Mouse (Mus musculus): Measurements from ENCODE around the gene Vmn1r129.
"Not testable (repeated sequence)": the region's sequence is repeated elsewhere in the genome, so short reads cannot be mapped to it uniquely, and the experiment has no call there.

Vmn1r129 gene

GRCm38 (mm10) chr7:21361191-21361590, at the start of gene Vmn1r129:
TSS of gene Vmn1r129 (minus strand) at chr7:21361291.
- DNase-seq: not testable (repeated sequence)

GRCm38 (mm10) chr7:21349073-21349472, 12.0 kb downstream of the Vmn1r129 start, which contains the start of gene Vmn1r128:
TSS of gene Vmn1r128 (plus strand) at chr7:21349373.
- DNase-seq: not testable (repeated sequence)

GRCm38 (mm10) chr7:21319761-21320160, 41.3 kb downstream of the Vmn1r129 start, which contains the start of gene Vmn1r127:
TSS of gene Vmn1r127 (minus strand) at chr7:21319861.
- DNase-seq: not testable (repeated sequence)

Data from lung, postnatal 4 days (tissue).